Mouse (Mus musculus): Measurements from ENCODE around the gene Snx19.

GRCm38 (mm10) chr9:30485161-30485560 lies 58.3 kb downstream of the Snx19 start:
- no peak for TF ChIP-seq CTCF (IDR thresholded peaks at IDR 0.05; ENCODE audit: insufficient read depth, low read depth, low read length)
- no peak for TF ChIP-seq POLR2A (IDR thresholded peaks at IDR 0.05; ENCODE audit: insufficient read depth, low read depth, low read length)

Data from olfactory bulb, adult 2 months (tissue).